9 mouse cellular contexts compared by ENCODE assay signal in genomic region chr13:99641386-99642165, GRCm38 (mm10).
DNase-seq lines count a peak whose midpoint lies in the region; ATAC-seq and TF ChIP-seq lines count a peak whose summit lies in the region.
"Had no signal": no experiment of that assay in that cellular context is flagged by ENCODE, and none has a peak within 500 bp of the region (broad histone marks: within the 10 kb centered on the region; RNA-seq: fewer than 3 reads in every experiment).

No protein-coding gene starts in this region.

- DNase-seq in forebrain, embryonic 10.5 days (ENCODE audit: extremely low spot score, low spot score), result no peak
- no peak for DNase-seq in forebrain, embryonic 11.5 days (ENCODE audit: low spot score)
- peak; percentile 90 to 93 for DNase-seq in cerebellum, adult 2 months
- peak; percentile 32 for DNase-seq in gastrocnemius, postnatal 14 days
- no peak for DNase-seq in ovary, postnatal 36 days (ENCODE audit: low spot score)
- DNase-seq in liver, result no peak

- intact Hi-C loops in gastrocnemius, postnatal 14 days (cut with DNase I; ENCODE audit: low total_unique reads), result no loop called here

- 88% methylated on average over 22 of the region's 22 CpGs for WGBS in forebrain, embryonic 10.5 days
- WGBS in forebrain, embryonic 11.5 days, result 87% methylated on average over 22 of the region's 22 CpGs
- WGBS in cerebellum, adult 2 months, result 13% methylated on average over 22 of the region's 22 CpGs
- 80% methylated on average over 22 of the region's 22 CpGs for WGBS in limb, embryonic 12.5 days
- 79% methylated on average over 22 of the region's 22 CpGs for WGBS in kidney, embryonic 16.5 days

- H3K27me3 ChIP-seq in forebrain, embryonic 10.5 days (ENCODE audit: poor library complexity, severe bottlenecking), result no peaks in the 10 kb centered on the region
- no peaks in the 10 kb centered on the region for H3K27me3 ChIP-seq in forebrain, embryonic 11.5 days (ENCODE audit: control insufficient read depth, insufficient read depth, low read length)
- no peaks in the 10 kb centered on the region for H3K27me3 ChIP-seq in cerebellum, adult 2 months (ENCODE audit: control insufficient read depth, insufficient read depth, low read length)
- H3K27me3 ChIP-seq in limb, embryonic 12.5 days, result no peaks in the 10 kb centered on the region
- no peaks in the 10 kb centered on the region for H3K27me3 ChIP-seq in kidney, embryonic 16.5 days (ENCODE audit: insufficient read depth, low read length)
- H3K27me3 ChIP-seq: heart, embryonic 15.5 days had no signal

- no peak overlapping the region; the same call in 1 of the 2 replicates for H3K4me2 ChIP-seq in forebrain, embryonic 11.5 days (ENCODE audit: low read depth, low read length, severe bottlenecking)
- H3K4me2 ChIP-seq in limb, embryonic 12.5 days, result no peak overlapping the region
- no peak overlapping the region for H3K4me2 ChIP-seq in kidney, embryonic 16.5 days (replicated peaks; ENCODE audit: low read depth, low read length)
- H3K4me2 ChIP-seq: heart, embryonic 15.5 days had no signal

- H3K9me3 ChIP-seq in forebrain, embryonic 10.5 days, result no peaks in the 10 kb centered on the region
- H3K9me3 ChIP-seq in forebrain, embryonic 11.5 days (ENCODE audit: control insufficient read depth, low read length), result no peaks in the 10 kb centered on the region
- no peaks in the 10 kb centered on the region for H3K9me3 ChIP-seq in limb, embryonic 12.5 days
- H3K9me3 ChIP-seq in kidney, embryonic 16.5 days (ENCODE audit: low read length), result no peaks in the 10 kb centered on the region
- H3K9me3 ChIP-seq: heart, embryonic 15.5 days had no signal

- no peak for TF ChIP-seq CTCF in cerebellum, adult 2 months (IDR thresholded peaks at IDR 0.05; ENCODE audit: borderline replicate concordance, insufficient read depth, low read depth, low read length)

- ATAC-seq in forebrain, embryonic 11.5 days (replicated peaks; ENCODE audit: low FRiP score), result no peak
- ATAC-seq in limb, embryonic 12.5 days (ENCODE audit: insufficient number of reproducible peaks, insufficient read depth, low FRiP score, low TSS enrichment, low read depth), result no peak
- ATAC-seq in kidney, embryonic 16.5 days (ENCODE audit: low FRiP score, low TSS enrichment), result no peak

- peak overlapping the region; percentile 48 for H3K27ac ChIP-seq in forebrain, embryonic 10.5 days
- H3K27ac ChIP-seq in forebrain, embryonic 11.5 days (ENCODE audit: low read depth, low read length), result no peak overlapping the region
- peak overlapping the region; percentile 78 for H3K27ac ChIP-seq in cerebellum, adult 2 months (ENCODE audit: insufficient read depth, low read length)
- H3K27ac ChIP-seq in limb, embryonic 12.5 days, result peak overlapping the region; percentile 76
- no peak overlapping the region for H3K27ac ChIP-seq in kidney, embryonic 16.5 days (ENCODE audit: low read length)
- H3K27ac ChIP-seq: heart, embryonic 15.5 days had no signal

- no peaks in the 10 kb centered on the region for H3K36me3 ChIP-seq in forebrain, embryonic 10.5 days (replicated peaks)
- no peaks in the 10 kb centered on the region for H3K36me3 ChIP-seq in forebrain, embryonic 11.5 days (ENCODE audit: control insufficient read depth, insufficient read depth, low read length)
- H3K36me3 ChIP-seq in limb, embryonic 12.5 days, result no peaks in the 10 kb centered on the region
- no peaks in the 10 kb centered on the region for H3K36me3 ChIP-seq in kidney, embryonic 16.5 days (ENCODE audit: insufficient read depth, low read length)
- H3K36me3 ChIP-seq: heart, embryonic 15.5 days had no signal

- peaks cover 34% of the 10 kb centered on the region for H3K4me1 ChIP-seq in forebrain, embryonic 10.5 days
- peaks cover 4% of the 10 kb centered on the region; the same call in 1 of the 2 replicates for H3K4me1 ChIP-seq in forebrain, embryonic 11.5 days (replicated peaks; ENCODE audit: control insufficient read depth, insufficient read depth, low read length)
- H3K4me1 ChIP-seq in cerebellum, adult 2 months (ENCODE audit: control insufficient read depth, insufficient read depth, low read length), result peaks cover 16% of the 10 kb centered on the region
- H3K4me1 ChIP-seq in limb, embryonic 12.5 days (replicated peaks), result peaks cover 17% of the 10 kb centered on the region
- no peaks in the 10 kb centered on the region for H3K4me1 ChIP-seq in kidney, embryonic 16.5 days (ENCODE audit: insufficient read depth, low read length)

- H3K4me3 ChIP-seq in forebrain, embryonic 10.5 days, result no peak overlapping the region
- H3K4me3 ChIP-seq in forebrain, embryonic 11.5 days (ENCODE audit: low read depth, low read length), result no peak overlapping the region
- peak overlapping the region; percentile 35 for H3K4me3 ChIP-seq in cerebellum, adult 2 months (replicated peaks; ENCODE audit: insufficient read depth, low read depth, low read length)
- H3K4me3 ChIP-seq in limb, embryonic 12.5 days (replicated peaks), result no peak overlapping the region
- H3K4me3 ChIP-seq in kidney, embryonic 16.5 days (ENCODE audit: low read length), result no peak overlapping the region
- H3K4me3 ChIP-seq: heart, embryonic 15.5 days had no signal

- H3K9ac ChIP-seq in forebrain, embryonic 11.5 days (ENCODE audit: low read length), result no peak overlapping the region
- no peak overlapping the region for H3K9ac ChIP-seq in limb, embryonic 12.5 days (replicated peaks)
- no peak overlapping the region for H3K9ac ChIP-seq in kidney, embryonic 16.5 days (replicated peaks; ENCODE audit: low read length)
- H3K9ac ChIP-seq: heart, embryonic 15.5 days had no signal

- TF ChIP-seq POLR2A in cerebellum, adult 2 months (IDR thresholded peaks at IDR 0.05; ENCODE audit: borderline replicate concordance, insufficient read depth, low read length), result peak; percentile 42; the same call in 1 of the 2 replicates

Comparison
In these comparisons a context has a peak if more than half of its experiments do, and no peak if none do; other contexts are left out.
1. H3K27ac ChIP-seq: peak in forebrain, embryonic 10.5 days (single experiment), cerebellum, adult 2 months (single experiment) and limb, embryonic 12.5 days (single experiment); none in forebrain, embryonic 11.5 days (single experiment) and kidney, embryonic 16.5 days (single experiment).
2. DNase-seq: peak in cerebellum, adult 2 months (2 of 2) and gastrocnemius, postnatal 14 days (single experiment); none in forebrain, embryonic 10.5 days (single experiment), forebrain, embryonic 11.5 days (single experiment), ovary, postnatal 36 days (single experiment) and liver (single experiment).